ENCODE assay signal across 25 mouse cellular contexts in genomic region chr3:32979238-32979637, GRCm38 (mm10).
DNase-seq lines count a peak whose midpoint lies in the region; ATAC-seq and TF ChIP-seq lines count a peak whose summit lies in the region.
"Had no signal": no experiment of that assay in that cellular context is flagged by ENCODE, and none has a peak within 500 bp of the region (broad histone marks: within the 10 kb centered on the region; RNA-seq: fewer than 3 reads in every experiment).

No protein-coding gene starts in this region.

- TF ChIP-seq CTCF in brain, embryonic 14.5 days (IDR thresholded peaks at IDR 0.05; ENCODE audit: borderline replicate concordance, extremely low read depth, insufficient read depth, insufficient read length), result no peak

- WGBS in neural tube, embryonic 13.5 days, result 12% methylated on average over 6 of the region's 6 CpGs
- WGBS in neural tube, embryonic 14.5 days, result 13% methylated on average over 6 of the region's 6 CpGs
- 29% methylated on average over 6 of the region's 6 CpGs for WGBS in hindbrain, embryonic 16.5 days

- H3K4me1 ChIP-seq in neural tube, embryonic 13.5 days (replicated peaks), result peaks cover 6% of the 10 kb centered on the region
- no peaks in the 10 kb centered on the region for H3K4me1 ChIP-seq in neural tube, embryonic 14.5 days (ENCODE audit: control insufficient read depth, insufficient read depth, low read length)
- H3K4me1 ChIP-seq in hindbrain, embryonic 16.5 days (ENCODE audit: control insufficient read depth, insufficient read depth, low read depth, low read length), result no peaks in the 10 kb centered on the region
- H3K4me1 ChIP-seq: embryonic facial prominence, embryonic 15.5 days; heart, embryonic 10.5 days; heart, embryonic 15.5 days; hindbrain, embryonic 15.5 days had no signal

- H3K4me2 ChIP-seq in neural tube, embryonic 13.5 days, result no peak overlapping the region
- no peak overlapping the region for H3K4me2 ChIP-seq in neural tube, embryonic 14.5 days (ENCODE audit: low read depth, low read length)
- no peak overlapping the region for H3K4me2 ChIP-seq in hindbrain, embryonic 16.5 days (ENCODE audit: low read length)
- H3K4me2 ChIP-seq: embryonic facial prominence, embryonic 15.5 days; heart, embryonic 15.5 days; hindbrain, embryonic 15.5 days had no signal

- H3K9ac ChIP-seq in neural tube, embryonic 13.5 days, result no peak overlapping the region
- no peak overlapping the region for H3K9ac ChIP-seq in neural tube, embryonic 14.5 days (replicated peaks; ENCODE audit: low read depth, low read length)
- H3K9ac ChIP-seq in hindbrain, embryonic 16.5 days (ENCODE audit: low read depth, low read length), result no peak overlapping the region
- H3K9ac ChIP-seq: embryonic facial prominence, embryonic 15.5 days; heart, embryonic 15.5 days; hindbrain, embryonic 15.5 days had no signal

- no peak overlapping the region for H3K4me3 ChIP-seq in neural tube, embryonic 13.5 days
- H3K4me3 ChIP-seq in neural tube, embryonic 14.5 days (ENCODE audit: low read depth, low read length), result no peak overlapping the region
- H3K4me3 ChIP-seq in hindbrain, embryonic 16.5 days (ENCODE audit: low read length), result no peak overlapping the region
- H3K4me3 ChIP-seq: embryonic facial prominence, embryonic 15.5 days; erythroblast, embryonic 14.5 days; forebrain, embryonic 10.5 days; heart, embryonic 10.5 days; heart, embryonic 15.5 days; hindbrain, embryonic 10.5 days; hindbrain, embryonic 15.5 days had no signal

- TF ChIP-seq POLR2A in brain, embryonic 14.5 days (IDR thresholded peaks at IDR 0.05; ENCODE audit: borderline replicate concordance, extremely low read depth, insufficient read depth, insufficient read length, poor library complexity, severe bottlenecking), result no peak

- no peaks in the 10 kb centered on the region for H3K36me3 ChIP-seq in neural tube, embryonic 13.5 days
- H3K36me3 ChIP-seq in neural tube, embryonic 14.5 days (ENCODE audit: control insufficient read depth, insufficient read depth, low read length), result no peaks in the 10 kb centered on the region
- H3K36me3 ChIP-seq in hindbrain, embryonic 16.5 days (ENCODE audit: control insufficient read depth, insufficient read depth, low read length), result no peaks in the 10 kb centered on the region
- H3K36me3 ChIP-seq: embryonic facial prominence, embryonic 15.5 days; forebrain, embryonic 10.5 days; heart, embryonic 10.5 days; heart, embryonic 15.5 days; hindbrain, embryonic 10.5 days; hindbrain, embryonic 15.5 days had no signal

- DNase-seq in neural tube, embryonic 10.5 days (ENCODE audit: extremely low spot score, low spot score), result no peak
- DNase-seq in brain, embryonic 14.5 days (ENCODE audit: low read depth), result peak; percentile 20
- peak; percentile 5 for DNase-seq in embryo, embryonic 9.5 days (ENCODE audit: extremely low spot score)
- no peak for DNase-seq in cerebellum, adult 9-10 months
- no peak for DNase-seq in spleen, adult 12 weeks (ENCODE audit: low spot score)
- DNase-seq: adrenal gland, postnatal 14 days; cerebellum, adult 2 months; cerebellum, postnatal 14 days; gastrocnemius, postnatal 10 days; heart, adult 18-20 months; heart, postnatal 14 days had no signal

- H3K27ac ChIP-seq in neural tube, embryonic 13.5 days (replicated peaks), result no peak overlapping the region
- H3K27ac ChIP-seq in neural tube, embryonic 14.5 days (ENCODE audit: low read depth, low read length), result no peak overlapping the region
- no peak overlapping the region for H3K27ac ChIP-seq in hindbrain, embryonic 16.5 days (ENCODE audit: low read depth, low read length)
- H3K27ac ChIP-seq: embryonic facial prominence, embryonic 15.5 days; forebrain, embryonic 10.5 days; heart, embryonic 10.5 days; heart, embryonic 15.5 days; hindbrain, embryonic 10.5 days; hindbrain, embryonic 15.5 days had no signal

- 0 out of 2 replicates have a peak, but pooled peaks have one; percentile 53 for ATAC-seq in neural tube, embryonic 13.5 days (ENCODE audit: low read depth)
- ATAC-seq in neural tube, embryonic 14.5 days (ENCODE audit: low read depth), result peak; percentile 56; the same call in 1 of the 2 replicates
- ATAC-seq in hindbrain, embryonic 16.5 days, result no peak
- ATAC-seq: activated CD4-positive, CD25-positive, alpha-beta regulatory T cell, adult 4 months; forebrain, embryonic 14.5 days; inflammation-experienced regulatory T-cells, adult 6 months; intestine, postnatal 0 days had no signal

- H3K27me3 ChIP-seq in neural tube, embryonic 13.5 days, result no peaks in the 10 kb centered on the region
- no peaks in the 10 kb centered on the region for H3K27me3 ChIP-seq in neural tube, embryonic 14.5 days (ENCODE audit: control insufficient read depth, insufficient read depth, low read length)
- no peaks in the 10 kb centered on the region for H3K27me3 ChIP-seq in hindbrain, embryonic 16.5 days (replicated peaks; ENCODE audit: control insufficient read depth, insufficient read depth, low read length)
- H3K27me3 ChIP-seq: embryonic facial prominence, embryonic 15.5 days; heart, embryonic 15.5 days; hindbrain, embryonic 15.5 days had no signal

- H3K9me3 ChIP-seq in neural tube, embryonic 13.5 days, result no peaks in the 10 kb centered on the region
- H3K9me3 ChIP-seq in neural tube, embryonic 14.5 days (ENCODE audit: control insufficient read depth, low read length), result no peaks in the 10 kb centered on the region
- no peaks in the 10 kb centered on the region for H3K9me3 ChIP-seq in hindbrain, embryonic 16.5 days (ENCODE audit: control insufficient read depth, low read length)
- H3K9me3 ChIP-seq: embryonic facial prominence, embryonic 15.5 days; forebrain, embryonic 10.5 days; heart, embryonic 10.5 days; heart, embryonic 15.5 days; hindbrain, embryonic 10.5 days; hindbrain, embryonic 15.5 days had no signal

Comparison
In these comparisons a context has a peak if more than half of its experiments do, and no peak if none do; other contexts are left out.
1. DNase-seq: peak in brain, embryonic 14.5 days (single experiment) and embryo, embryonic 9.5 days (single experiment); none in neural tube, embryonic 10.5 days (single experiment), cerebellum, adult 9-10 months (single experiment) and spleen, adult 12 weeks (single experiment).